Mouse (Mus musculus) liver, adult 2 months (tissue): Measurements from ENCODE around the gene Kcnt2. TPM values are rescaled to one million over a fixed set of nuclear protein-coding genes. Genes with fewer than 3 reads are reported as not detected.

ENCODE experiments used
- DNase-seq: peaks from one replicate; pipeline ENCODE4 v3.0.0-alpha.2; 2011; ENCODE audit warnings: low read depth, low spot score; ENCODE audit errors: extremely low read depth
- H3K27ac ChIP-seq: fragments of 200-500 bp; replicated peaks from 2 replicates; pipeline ENCODE4 v1.5.1; 2012; ENCODE audit warnings: low read depth, mild to moderate bottlenecking, control low read depth, inconsistent platforms, low read length; ENCODE audit not compliant: insufficient read depth
- H3K27me3 ChIP-seq: fragments of 200-500 bp; 2 replicates; pipeline ENCODE4 v1.6.1; 2012; ENCODE audit warnings: mild to moderate bottlenecking, moderate library complexity, low read length, inconsistent platforms; ENCODE audit not compliant: control insufficient read depth, insufficient read depth
- H3K36me3 ChIP-seq: fragments of 200-500 bp; 2 replicates; pipeline ENCODE4 v1.6.1; 2012; ENCODE audit warnings: low read length, inconsistent platforms; ENCODE audit not compliant: control insufficient read depth, insufficient read depth
- H3K4me1 ChIP-seq: fragments of 200-500 bp; 2 replicates; pipeline ENCODE4 v1.6.1; 2011; ENCODE audit warnings: low read length; ENCODE audit not compliant: control insufficient read depth, insufficient read depth
- H3K4me3 ChIP-seq: fragments of 200-500 bp; 2 replicates; pipeline ENCODE4 v1.5.1; 2011; ENCODE audit warnings: low read depth, mild to moderate bottlenecking, control low read depth, low read length, moderate library complexity; ENCODE audit not compliant: insufficient read depth
- H3K79me2 ChIP-seq: fragments of 200-500 bp; 2 replicates; pipeline ENCODE4 v1.6.1; 2012; ENCODE audit warnings: inconsistent platforms, mild to moderate bottlenecking, low read length, moderate library complexity; ENCODE audit not compliant: control insufficient read depth, insufficient read depth
- H3K9ac ChIP-seq: fragments of 200-500 bp; 2 replicates; pipeline ENCODE4 v1.6.1; 2012; ENCODE audit warnings: low read depth, mild to moderate bottlenecking, control low read depth, inconsistent platforms, low read length
- CTCF ChIP-seq: fragments of 200-500 bp; IDR thresholded peaks from 2 replicates; pipeline ENCODE4 v1.5.1; 2011; ENCODE audit warnings: low read depth, low read length, control low read depth
- POLR2A ChIP-seq: fragments of 200-500 bp; IDR thresholded peaks from 2 replicates; pipeline ENCODE4 v1.6.1; 2011; ENCODE audit warnings: low read length, control low read depth; ENCODE audit not compliant: insufficient read depth; ENCODE audit errors: extremely low read depth
- WGBS: fragments of 180-500 bp; shearing (Covaris S2); methylation state at CpG from one replicate; pipeline ENCODE4 v1.1.7; 2018; 5-methylcytosine and 5-hydroxymethylcytosine counted together
- polyA plus RNA-seq: library from polyadenylated mRNA; depleted of rRNA; stranded (reverse); fragments of >200 nt; gene quantifications from 2 replicates; pipeline ENCODE4 v1.2.3, GENCODE M21; 2012
- total RNA-seq: library from RNA; depleted of rRNA; stranded (reverse); fragments of >200 nt; gene quantifications from 2 replicates; pipeline ENCODE4 v1.2.3, GENCODE M21; 2014

Gene Kcnt2
- total and polyA plus RNA-seq, 2 experiments = 0.18 to 0.83 TPM

DNA sequence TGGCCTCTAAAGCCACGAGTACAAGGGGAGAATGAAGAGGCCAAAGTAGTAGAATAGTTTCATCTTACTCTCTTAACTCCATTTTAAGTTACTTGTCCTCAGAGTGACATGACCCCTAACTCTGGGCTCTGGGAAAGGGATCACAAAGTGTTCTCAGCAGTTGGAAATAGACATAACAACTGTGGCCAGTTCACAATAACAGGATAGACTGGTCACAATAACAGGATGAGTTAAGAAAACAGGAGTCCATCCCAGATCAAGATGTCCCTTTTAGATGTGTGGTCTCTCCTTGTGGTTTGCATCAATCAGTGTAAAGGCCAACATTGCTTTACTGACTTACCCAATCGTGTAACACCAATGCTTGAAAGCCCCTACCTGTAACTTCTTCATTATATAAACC is 132.8 kb downstream of the Kcnt2 start:
- peak; percentile 11 for DNase-seq
- TF ChIP-seq POLR2A = no peak
- TF ChIP-seq CTCF = no peak
- Histone ChIP-seq H3K9ac (no peak overlapping the region), H3K79me2 (no peaks in the 10 kb centered on the region), H3K27me3 (no peaks in the 10 kb centered on the region), H3K27ac (no peak overlapping the region), H3K36me3 (no peaks in the 10 kb centered on the region), H3K4me3 (no peak overlapping the region), H3K4me1 (peaks cover 10% of the 10 kb centered on the region; the same call in 1 of the 2 replicates)
- 71% methylated on average over 2 of the region's 2 CpGs for WGBS

DNA sequence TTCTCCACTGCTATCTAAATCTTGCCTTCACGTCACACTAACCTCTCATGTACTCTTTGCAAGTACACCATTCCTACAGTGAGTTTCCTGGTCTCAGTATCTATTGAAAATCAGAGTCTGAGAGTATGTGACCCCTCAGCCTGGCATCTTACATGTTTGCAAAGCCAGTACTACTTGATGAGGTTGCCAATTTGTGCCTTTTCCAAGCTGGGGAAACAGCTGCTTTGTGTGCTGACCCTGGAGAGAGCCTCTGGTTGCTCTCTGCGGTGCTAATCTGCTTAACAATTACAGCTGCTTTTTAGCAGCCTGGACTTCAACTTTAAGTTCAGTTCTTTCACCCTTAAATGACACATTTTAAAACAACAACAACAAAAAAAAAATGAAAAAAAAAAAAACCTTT is 133.6 kb downstream of the Kcnt2 start:
- H3K36me3 ChIP-seq = no peaks in the 10 kb centered on the region
- TF ChIP-seq CTCF (no peak), POLR2A (no peak)
- H3K4me3 ChIP-seq = no peak overlapping the region
- peak; percentile 79 for DNase-seq
- peaks cover 10% of the 10 kb centered on the region; the same call in 1 of the 2 replicates for H3K4me1 ChIP-seq
- WGBS = 13% methylated on average over 2 of the region's 2 CpGs
- no peaks in the 10 kb centered on the region for H3K79me2 ChIP-seq
- no peak overlapping the region for H3K9ac ChIP-seq
- no peaks in the 10 kb centered on the region for H3K27me3 ChIP-seq
- H3K27ac ChIP-seq = 0 out of 2 replicates have a peak overlapping the region, but pooled peaks have one; percentile 33

DNA sequence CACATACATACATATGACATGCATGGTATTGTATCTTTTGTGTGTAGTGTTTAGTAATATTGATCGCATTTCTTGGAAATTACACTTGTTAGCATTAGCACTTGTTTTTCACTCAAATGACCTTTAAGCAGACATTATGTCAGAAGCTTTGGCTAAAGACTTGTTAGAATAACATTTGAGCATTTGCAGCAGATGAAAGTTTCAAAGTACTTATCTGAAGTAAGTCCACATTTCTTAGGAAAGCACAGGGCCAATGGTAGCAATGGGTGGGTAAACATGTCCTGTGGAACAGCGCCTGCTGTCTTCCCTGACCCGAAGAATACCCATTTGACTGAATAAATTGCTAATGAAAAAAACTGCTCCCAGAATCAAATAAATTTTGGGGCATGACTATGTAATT is 135.1 kb downstream of the Kcnt2 start:
- Histone ChIP-seq H3K4me1 (peaks cover 10% of the 10 kb centered on the region; the same call in 1 of the 2 replicates), H3K9ac (no peak overlapping the region), H3K79me2 (no peaks in the 10 kb centered on the region), H3K4me3 (no peak overlapping the region), H3K27ac (peak overlapping the region; percentile 91), H3K27me3 (no peaks in the 10 kb centered on the region), H3K36me3 (no peaks in the 10 kb centered on the region)
- WGBS = 17% methylated on average over 3 of the region's 3 CpGs
- peak; percentile 97 for DNase-seq
- TF ChIP-seq POLR2A = no peak
- TF ChIP-seq CTCF = no peak

- H3K27me3 ChIP-seq = no peaks in the 10 kb centered on the region
- TF ChIP-seq CTCF (no peak), POLR2A (no peak)
- H3K4me3 ChIP-seq = no peak overlapping the region
- WGBS = 96% methylated on average over 4 of the region's 4 CpGs
- H3K27ac ChIP-seq = no peak overlapping the region
- no peaks in the 10 kb centered on the region for H3K36me3 ChIP-seq
- H3K9ac ChIP-seq = no peak overlapping the region
- no peaks in the 10 kb centered on the region for H3K79me2 ChIP-seq
- no peak for DNase-seq
- no peaks in the 10 kb centered on the region for H3K4me1 ChIP-seq
These were observed 144.3 kb downstream of the Kcnt2 start for GRCm38 (mm10) chr1:140390301-140390700.

- TF ChIP-seq CTCF = no peak
- no peak overlapping the region for H3K4me3 ChIP-seq
These were observed 151.8 kb downstream of the Kcnt2 start for GRCm38 (mm10) chr1:140397756-140398155.

GRCm38 (mm10) chr1:140406631-140407288 is 160.8 kb downstream of the Kcnt2 start:
- DNase-seq = peak; percentile 96
- Histone ChIP-seq H3K27me3 (no peaks in the 10 kb centered on the region), H3K9ac (no peak overlapping the region), H3K4me1 (peaks cover 7% of the 10 kb centered on the region; the same call in 1 of the 2 replicates), H3K36me3 (no peaks in the 10 kb centered on the region), H3K79me2 (no peaks in the 10 kb centered on the region; the same call in 1 of the 2 replicates), H3K27ac (no peak overlapping the region), H3K4me3 (no peak overlapping the region)
- WGBS = 19% methylated on average over 4 of the region's 4 CpGs
- TF ChIP-seq POLR2A = no peak
- no peak for TF ChIP-seq CTCF

More at GRCm38 (mm10) chr1:140397756-140398155, 151.8 kb downstream of the Kcnt2 start:
- no peak overlapping the region for H3K27ac ChIP-seq
- H3K4me1 ChIP-seq = no peaks in the 10 kb centered on the region
- H3K36me3 ChIP-seq = no peaks in the 10 kb centered on the region
- no peaks in the 10 kb centered on the region for H3K27me3 ChIP-seq
- H3K79me2 ChIP-seq = no peaks in the 10 kb centered on the region; the same call in 1 of the 2 replicates
- no peak for DNase-seq
- H3K9ac ChIP-seq = no peak overlapping the region
